Mouse (Mus musculus): ENCODE results near the gene C130026I21Rik. TPM values are rescaled to one million over a fixed set of nuclear protein-coding genes. Genes with fewer than 3 reads are reported as not detected.
"Not testable (repeated sequence)": the region's sequence is repeated elsewhere in the genome, so short reads cannot be mapped to it uniquely, and the experiment has no call there.

The C130026I21Rik gene
- polyA plus RNA-seq, 1 experiment = 2.4 TPM

DNA sequence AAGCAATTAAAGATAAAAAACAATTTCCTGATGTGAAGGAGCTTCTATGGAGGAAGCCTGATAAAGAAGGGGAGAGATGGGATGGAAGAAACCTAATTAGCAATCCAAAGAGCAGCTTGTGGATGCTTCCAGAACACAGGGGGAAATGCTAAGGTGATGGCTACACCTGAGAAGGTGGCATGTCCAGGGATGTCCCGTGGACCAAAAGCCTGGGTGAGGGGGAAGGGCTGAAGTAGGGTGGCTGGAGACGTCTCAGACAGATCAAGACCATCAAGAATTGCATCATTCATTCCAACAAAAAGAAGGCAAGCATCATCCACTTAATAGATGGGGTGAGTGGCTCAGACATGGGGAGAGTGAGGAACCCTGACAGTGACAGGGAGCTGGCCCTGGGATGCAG, 27.3 kb downstream of the C130026I21Rik start:
- not testable (repeated sequence) for H3K4me1 ChIP-seq (ENCODE audit: control insufficient read depth, insufficient read depth, low read length); H3K27ac ChIP-seq (ENCODE audit: insufficient read depth, low read length); H3K9ac ChIP-seq (ENCODE audit: low read depth, poor library complexity, severe bottlenecking); H3K27me3 ChIP-seq (ENCODE audit: control insufficient read depth, insufficient read depth, low read length, poor library complexity, severe bottlenecking); H3K36me3 ChIP-seq (ENCODE audit: control insufficient read depth, insufficient read depth, low read length, poor library complexity, severe bottlenecking); H3K9me3 ChIP-seq (replicated peaks; ENCODE audit: control insufficient read depth, insufficient read depth, low read length, poor library complexity, severe bottlenecking); H3K4me3 ChIP-seq (ENCODE audit: low read depth, low read length)

DNA sequence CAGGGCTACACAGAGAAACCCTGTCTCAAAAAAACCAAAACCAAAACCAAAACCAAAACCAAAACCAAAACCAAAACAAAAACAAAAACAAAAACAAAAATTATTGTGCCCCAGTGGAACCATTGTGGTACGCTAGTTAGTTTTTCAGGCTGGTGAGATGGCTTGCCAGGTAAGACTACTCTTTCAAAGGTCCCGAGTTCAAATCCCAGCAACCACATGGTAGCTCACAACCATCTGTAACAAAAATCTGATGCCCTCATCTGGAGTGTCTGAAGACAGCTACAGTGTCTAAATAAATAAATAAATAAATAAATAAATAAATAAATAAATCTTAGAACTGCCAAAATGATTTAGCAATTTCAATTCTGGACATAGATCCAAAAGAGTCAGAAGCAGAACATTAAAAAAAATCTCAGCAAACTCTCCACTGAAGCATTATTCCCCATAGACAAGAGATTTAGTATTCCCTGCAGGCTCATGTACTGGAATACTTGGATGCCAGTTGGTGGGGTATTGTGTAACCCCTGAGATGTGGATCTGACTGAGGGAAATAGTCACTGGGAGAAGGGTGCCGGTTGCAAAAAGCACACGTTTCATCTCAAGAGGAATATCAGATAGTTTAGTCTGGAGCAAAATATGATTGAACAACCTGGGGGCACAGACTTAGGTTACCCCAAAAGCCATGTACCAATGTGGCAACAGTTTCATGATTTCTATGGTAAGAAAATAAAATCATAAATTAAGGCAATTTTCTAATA, 31.2 kb downstream of the C130026I21Rik start:
- not testable (repeated sequence) for H3K9me3 ChIP-seq (replicated peaks; ENCODE audit: control insufficient read depth, insufficient read depth, low read length, poor library complexity, severe bottlenecking); H3K27ac ChIP-seq (ENCODE audit: insufficient read depth, low read length); H3K27me3 ChIP-seq (ENCODE audit: control insufficient read depth, insufficient read depth, low read length, poor library complexity, severe bottlenecking); H3K4me3 ChIP-seq (ENCODE audit: low read depth, low read length); H3K4me1 ChIP-seq (ENCODE audit: control insufficient read depth, insufficient read depth, low read length); H3K36me3 ChIP-seq (ENCODE audit: control insufficient read depth, insufficient read depth, low read length, poor library complexity, severe bottlenecking); H3K9ac ChIP-seq (ENCODE audit: low read depth, poor library complexity, severe bottlenecking)

GRCm38 (mm10) chr1:85206531-85206930, 63.8 kb downstream of the C130026I21Rik start:
- H3K9me3 ChIP-seq (replicated peaks; ENCODE audit: control insufficient read depth, insufficient read depth, low read length, poor library complexity, severe bottlenecking); H3K4me3 ChIP-seq (ENCODE audit: low read depth, low read length); H3K4me1 ChIP-seq (ENCODE audit: control insufficient read depth, insufficient read depth, low read length); H3K27me3 ChIP-seq (ENCODE audit: control insufficient read depth, insufficient read depth, low read length, poor library complexity, severe bottlenecking); H3K36me3 ChIP-seq (ENCODE audit: control insufficient read depth, insufficient read depth, low read length, poor library complexity, severe bottlenecking); H3K9ac ChIP-seq (ENCODE audit: low read depth, poor library complexity, severe bottlenecking); H3K27ac ChIP-seq (ENCODE audit: insufficient read depth, low read length): not testable (repeated sequence)

DNA sequence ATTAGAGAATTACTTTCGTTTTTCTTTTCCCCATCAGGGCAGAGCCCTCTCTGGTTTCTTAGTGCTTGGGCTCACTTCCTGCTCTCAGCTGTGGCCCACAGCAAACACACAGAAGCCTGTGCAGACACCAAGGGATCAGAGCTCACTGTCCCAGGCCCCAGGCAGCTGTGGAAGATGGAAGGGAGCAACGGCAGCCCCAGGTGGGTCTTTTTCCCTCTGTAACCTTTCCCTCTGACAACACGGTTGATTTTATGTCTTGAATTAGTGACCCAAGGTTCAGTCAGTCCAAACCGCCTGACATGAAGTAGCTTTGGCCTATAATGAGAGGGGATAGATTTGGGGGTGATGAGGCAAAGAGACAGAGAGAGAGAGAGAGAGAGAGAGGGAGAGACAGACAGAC, 70.8 kb downstream of the C130026I21Rik start:
- H3K9ac ChIP-seq (ENCODE audit: low read depth, poor library complexity, severe bottlenecking); H3K36me3 ChIP-seq (ENCODE audit: control insufficient read depth, insufficient read depth, low read length, poor library complexity, severe bottlenecking): not testable (repeated sequence)

DNA sequence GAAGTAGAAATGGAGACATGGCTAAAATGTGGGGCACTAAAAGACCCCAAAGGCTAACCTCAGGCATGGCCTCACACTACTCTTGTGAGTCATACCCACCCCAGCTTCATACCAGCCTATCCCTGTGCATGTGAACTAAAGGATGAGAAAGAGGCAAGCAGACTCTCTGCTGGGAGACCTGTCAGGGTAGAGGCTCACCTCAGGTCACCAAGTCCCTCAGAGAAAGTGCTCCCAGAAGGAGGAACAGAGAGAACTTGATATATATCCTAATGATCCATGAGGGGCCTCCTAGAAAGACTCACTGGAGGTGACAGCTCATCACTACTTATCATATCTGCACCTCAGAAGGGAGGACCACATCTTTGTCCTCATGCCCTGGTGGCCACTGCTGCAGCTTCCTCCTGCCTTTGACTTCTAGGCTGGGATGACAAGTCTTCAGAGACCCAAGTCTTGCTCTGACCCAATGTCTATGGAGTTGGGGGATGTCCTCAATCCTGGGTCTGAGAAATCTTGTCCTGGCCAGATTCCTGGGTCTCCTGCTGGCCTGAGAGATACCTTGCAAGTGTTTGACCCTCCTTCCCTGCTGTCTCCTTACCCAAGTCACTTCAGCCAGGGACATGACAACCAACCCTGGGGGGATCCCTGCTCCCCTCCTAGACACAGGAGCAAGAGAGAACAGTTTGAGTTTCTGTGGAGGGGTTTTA, 71.6 kb downstream of the C130026I21Rik start:
- not testable (repeated sequence) for H3K27ac ChIP-seq (ENCODE audit: insufficient read depth, low read length); H3K4me1 ChIP-seq (ENCODE audit: control insufficient read depth, insufficient read depth, low read length); H3K9me3 ChIP-seq (replicated peaks; ENCODE audit: control insufficient read depth, insufficient read depth, low read length, poor library complexity, severe bottlenecking); H3K9ac ChIP-seq (ENCODE audit: low read depth, poor library complexity, severe bottlenecking); H3K4me3 ChIP-seq (ENCODE audit: low read depth, low read length); H3K27me3 ChIP-seq (ENCODE audit: control insufficient read depth, insufficient read depth, low read length, poor library complexity, severe bottlenecking); H3K36me3 ChIP-seq (ENCODE audit: control insufficient read depth, insufficient read depth, low read length, poor library complexity, severe bottlenecking)

More for the DNA sequence above, 70.8 kb downstream of the C130026I21Rik start:
- H3K27me3 ChIP-seq (ENCODE audit: control insufficient read depth, insufficient read depth, low read length, poor library complexity, severe bottlenecking); H3K27ac ChIP-seq (ENCODE audit: insufficient read depth, low read length); H3K4me3 ChIP-seq (ENCODE audit: low read depth, low read length); H3K4me1 ChIP-seq (ENCODE audit: control insufficient read depth, insufficient read depth, low read length); H3K9me3 ChIP-seq (replicated peaks; ENCODE audit: control insufficient read depth, insufficient read depth, low read length, poor library complexity, severe bottlenecking): not testable (repeated sequence)

DNA sequence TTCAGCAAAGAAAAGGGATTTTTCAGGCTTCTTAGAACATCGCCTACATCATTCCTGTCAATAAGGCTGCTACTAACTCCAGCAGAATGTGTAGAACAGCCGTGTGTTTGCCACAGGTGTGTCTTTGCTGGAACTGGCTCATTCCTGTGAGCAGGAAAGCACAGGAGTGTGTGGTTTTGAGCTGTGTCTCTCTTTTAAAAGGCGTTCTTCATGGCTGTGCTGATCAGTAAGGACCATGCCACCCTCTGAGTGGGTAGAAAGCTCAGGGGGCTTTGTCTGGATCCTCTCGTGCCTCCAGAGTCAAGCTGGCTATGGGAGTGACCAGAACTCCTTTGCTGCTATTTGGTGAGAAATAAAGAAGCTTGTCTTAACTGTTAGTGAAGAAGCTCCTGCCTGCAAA, 73.6 kb downstream of the C130026I21Rik start:
- H3K36me3 ChIP-seq (ENCODE audit: control insufficient read depth, insufficient read depth, low read length, poor library complexity, severe bottlenecking); H3K27ac ChIP-seq (ENCODE audit: insufficient read depth, low read length); H3K9ac ChIP-seq (ENCODE audit: low read depth, poor library complexity, severe bottlenecking); H3K4me1 ChIP-seq (ENCODE audit: control insufficient read depth, insufficient read depth, low read length); H3K9me3 ChIP-seq (replicated peaks; ENCODE audit: control insufficient read depth, insufficient read depth, low read length, poor library complexity, severe bottlenecking); H3K4me3 ChIP-seq (ENCODE audit: low read depth, low read length); H3K27me3 ChIP-seq (ENCODE audit: control insufficient read depth, insufficient read depth, low read length, poor library complexity, severe bottlenecking): not testable (repeated sequence)

DNA sequence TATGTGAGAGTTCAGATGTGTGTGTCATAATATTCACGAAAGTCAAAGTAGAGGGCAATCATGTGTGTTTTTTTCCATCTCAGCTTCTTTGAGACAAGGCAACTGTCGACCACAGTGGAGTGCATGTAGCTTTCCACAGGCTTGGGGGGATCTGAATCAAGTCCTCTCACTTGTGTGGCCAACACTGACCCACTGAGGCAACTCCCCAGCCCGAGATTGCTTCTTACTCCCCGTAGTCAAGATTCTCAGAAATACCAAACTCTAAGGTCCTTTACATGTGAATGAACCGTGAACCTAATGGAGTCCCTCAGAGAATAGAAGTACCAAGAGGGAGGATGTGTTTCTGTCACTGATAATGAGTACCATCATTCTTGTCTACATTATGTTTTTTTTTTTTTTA, 76.6 kb downstream of the C130026I21Rik start:
- H3K4me1 ChIP-seq (ENCODE audit: control insufficient read depth, insufficient read depth, low read length); H3K9me3 ChIP-seq (replicated peaks; ENCODE audit: control insufficient read depth, insufficient read depth, low read length, poor library complexity, severe bottlenecking); H3K27me3 ChIP-seq (ENCODE audit: control insufficient read depth, insufficient read depth, low read length, poor library complexity, severe bottlenecking); H3K4me3 ChIP-seq (ENCODE audit: low read depth, low read length); H3K27ac ChIP-seq (ENCODE audit: insufficient read depth, low read length); H3K36me3 ChIP-seq (ENCODE audit: control insufficient read depth, insufficient read depth, low read length, poor library complexity, severe bottlenecking); H3K9ac ChIP-seq (ENCODE audit: low read depth, poor library complexity, severe bottlenecking): not testable (repeated sequence)

DNA sequence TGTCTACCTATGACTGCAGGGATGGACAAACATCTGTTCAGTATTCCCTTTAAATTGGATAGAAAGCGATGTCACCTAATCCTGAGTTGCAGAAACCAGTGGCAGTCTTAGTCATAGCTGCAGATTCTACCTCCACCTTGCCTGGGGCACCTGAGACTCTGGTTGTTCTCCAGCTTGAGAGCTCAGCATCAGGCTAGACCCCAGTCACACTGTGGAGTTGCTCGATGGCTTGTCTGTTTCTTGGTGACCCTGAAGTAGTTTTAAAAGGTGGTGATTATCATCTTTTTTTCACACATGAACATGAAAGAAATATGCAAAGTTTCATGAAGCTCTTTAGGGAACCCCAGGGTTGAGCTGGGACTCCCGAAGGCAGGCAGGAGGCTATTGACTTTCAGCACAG, 88.4 kb downstream of the C130026I21Rik start:
- not testable (repeated sequence) for H3K9ac ChIP-seq (ENCODE audit: low read depth, poor library complexity, severe bottlenecking)

GRCm38 (mm10) chr1:85178971-85179370, 91.4 kb downstream of the C130026I21Rik start:
- not testable (repeated sequence) for H3K36me3 ChIP-seq (ENCODE audit: control insufficient read depth, insufficient read depth, low read length, poor library complexity, severe bottlenecking); H3K9me3 ChIP-seq (replicated peaks; ENCODE audit: control insufficient read depth, insufficient read depth, low read length, poor library complexity, severe bottlenecking); H3K9ac ChIP-seq (ENCODE audit: low read depth, poor library complexity, severe bottlenecking); H3K27ac ChIP-seq (ENCODE audit: insufficient read depth, low read length); H3K27me3 ChIP-seq (ENCODE audit: control insufficient read depth, insufficient read depth, low read length, poor library complexity, severe bottlenecking); H3K4me3 ChIP-seq (ENCODE audit: low read depth, low read length); H3K4me1 ChIP-seq (ENCODE audit: control insufficient read depth, insufficient read depth, low read length)

More for the DNA sequence above, 88.4 kb downstream of the C130026I21Rik start:
- not testable (repeated sequence) for H3K9me3 ChIP-seq (replicated peaks; ENCODE audit: control insufficient read depth, insufficient read depth, low read length, poor library complexity, severe bottlenecking); H3K4me3 ChIP-seq (ENCODE audit: low read depth, low read length); H3K36me3 ChIP-seq (ENCODE audit: control insufficient read depth, insufficient read depth, low read length, poor library complexity, severe bottlenecking); H3K27me3 ChIP-seq (ENCODE audit: control insufficient read depth, insufficient read depth, low read length, poor library complexity, severe bottlenecking); H3K27ac ChIP-seq (ENCODE audit: insufficient read depth, low read length); H3K4me1 ChIP-seq (ENCODE audit: control insufficient read depth, insufficient read depth, low read length)

- H3K9me3 ChIP-seq (replicated peaks; ENCODE audit: control insufficient read depth, insufficient read depth, low read length, poor library complexity, severe bottlenecking); H3K4me3 ChIP-seq (ENCODE audit: low read depth, low read length); H3K27me3 ChIP-seq (ENCODE audit: control insufficient read depth, insufficient read depth, low read length, poor library complexity, severe bottlenecking); H3K36me3 ChIP-seq (ENCODE audit: control insufficient read depth, insufficient read depth, low read length, poor library complexity, severe bottlenecking); H3K27ac ChIP-seq (ENCODE audit: insufficient read depth, low read length); H3K9ac ChIP-seq (ENCODE audit: low read depth, poor library complexity, severe bottlenecking); H3K4me1 ChIP-seq (ENCODE audit: control insufficient read depth, insufficient read depth, low read length): not testable (repeated sequence)
Observed at GRCm38 (mm10) chr1:85162841-85163240, 107.5 kb downstream of the C130026I21Rik start.
